Mouse (Mus musculus): ENCODE measurements around the gene Lta. TPM values are rescaled to one million over a fixed set of nuclear protein-coding genes. Genes with fewer than 3 reads are reported as not detected.
"Not testable (repeated sequence)": the region's sequence is repeated elsewhere in the genome, so short reads cannot be mapped to it uniquely, and the experiment has no call there.

Lta gene
- total RNA-seq, 2 experiments from 2014 or later, result 0.82 to 1.0 TPM

- intact Hi-C loops (cut with DNase I), result no loop called here
- no peak for DNase-seq
Measured at GRCm38 (mm10) chr17:35240384-35241304, 35.5 kb upstream of the Lta start.

- no peak for DNase-seq
- intact Hi-C loops (cut with DNase I), result no loop called here
Measured at GRCm38 (mm10) chr17:35239700-35240099, 34.5 kb upstream of the Lta start.

GRCm38 (mm10) chr17:35237504-35237903 lies 32.4 kb upstream of the Lta start:
- intact Hi-C loops (cut with DNase I), result no loop called here
- no peak for DNase-seq

- DNase-seq, result no peak
- intact Hi-C loops (cut with DNase I), result no loop called here
Measured at GRCm38 (mm10) chr17:35236996-35237395, 31.8 kb upstream of the Lta start.

- intact Hi-C loops (cut with DNase I), result no loop called here
- peak; percentile 99 for DNase-seq
Measured at GRCm38 (mm10) chr17:35236390-35236746, 31.2 kb upstream of the Lta start.

GRCm38 (mm10) chr17:35235614-35236389 lies 30.7 kb upstream of the Lta start, which contains the start of gene Nfkbil1:
Gene Nfkbil1 (minus strand): TSS chr17:35235792.
- DNase-seq, result peak; percentile 94
- intact Hi-C loops (cut with DNase I), result no loop called here

- intact Hi-C loops (cut with DNase I), result loop anchor here (5.0 kb wide), 1 partner anchor 68 kb away; no protein-coding TSS in a partner anchor
- DNase-seq, result peak; percentile 45
Measured at GRCm38 (mm10) chr17:35234903-35235302, 29.8 kb upstream of the Lta start.

GRCm38 (mm10) chr17:35234090-35234489 lies 28.9 kb upstream of the Lta start:
- intact Hi-C loops (cut with DNase I), result loop anchor here (5.0 kb wide), 1 partner anchor 67 kb away; no protein-coding TSS in a partner anchor

GRCm38 (mm10) chr17:35233114-35233980 lies 28.2 kb upstream of the Lta start, which contains the start of gene Atp6v1g2:
Gene Atp6v1g2 (plus strand): TSS chr17:35233660.
- intact Hi-C loops (cut with DNase I), result loop anchor here (5.0 kb wide), 1 partner anchor 66 kb away; no protein-coding TSS in a partner anchor
- DNase-seq, result no peak

More at GRCm38 (mm10) chr17:35234090-35234489, 28.9 kb upstream of the Lta start:
- not testable (repeated sequence) for DNase-seq

GRCm38 (mm10) chr17:35232659-35233058 lies 27.5 kb upstream of the Lta start:
- DNase-seq, result no peak
- intact Hi-C loops (cut with DNase I), result loop anchor here (5.0 kb wide), 1 partner anchor 65 kb away; no protein-coding TSS in a partner anchor

- DNase-seq, result peak; percentile 87
Measured at GRCm38 (mm10) chr17:35232043-35232442, 26.9 kb upstream of the Lta start.

GRCm38 (mm10) chr17:35231022-35231421 lies 25.9 kb upstream of the Lta start:
- intact Hi-C loops (cut with DNase I), result loop anchor here (5.0 kb wide), 1 partner anchor 64 kb away; no protein-coding TSS in a partner anchor
- DNase-seq, result no peak

More at GRCm38 (mm10) chr17:35232043-35232442, 26.9 kb upstream of the Lta start:
- intact Hi-C loops (cut with DNase I), result loop anchor here (5.0 kb wide), 1 partner anchor 65 kb away; no protein-coding TSS in a partner anchor

GRCm38 (mm10) chr17:35226561-35227046 lies 21.5 kb upstream of the Lta start:
- no peak for DNase-seq
- intact Hi-C loops (cut with DNase I), result no loop called here

- no peak for DNase-seq
- intact Hi-C loops (cut with DNase I), result no loop called here
Measured at GRCm38 (mm10) chr17:35225456-35225855, 20.3 kb upstream of the Lta start.

GRCm38 (mm10) chr17:35224641-35225040 lies 19.5 kb upstream of the Lta start:
- intact Hi-C loops (cut with DNase I), result no loop called here
- no peak for DNase-seq

- intact Hi-C loops (cut with DNase I), result no loop called here
- no peak for DNase-seq
Measured at GRCm38 (mm10) chr17:35222299-35222698, 17.1 kb upstream of the Lta start.

GRCm38 (mm10) chr17:35220156-35220952 lies 15.2 kb upstream of the Lta start, which contains the start of gene Gm16181:
Gene Gm16181 (plus strand): TSS chr17:35220834.
- intact Hi-C loops (cut with DNase I), result no loop called here

GRCm38 (mm10) chr17:35219601-35220041 lies 14.5 kb upstream of the Lta start:
- intact Hi-C loops (cut with DNase I), result no loop called here
- DNase-seq, result no peak

More at GRCm38 (mm10) chr17:35220156-35220952, 15.2 kb upstream of the Lta start, which contains the start of gene Gm16181:
- DNase-seq, result no peak

All from left cerebral cortex, postnatal 4 days (tissue).